Mouse (Mus musculus): Measurements from ENCODE around the gene Noxred1.

- peak; percentile 83 for TF ChIP-seq CTCF (IDR thresholded peaks at IDR 0.05; ENCODE audit: low read depth, low read length)
- TF ChIP-seq POLR2A (IDR thresholded peaks at IDR 0.05; ENCODE audit: insufficient read depth, low read length): no peak
Measured at GRCm38 (mm10) chr12:87279879-87280278, 41.3 kb upstream of the Noxred1 start.

All from ES-Bruce4 (cell line).